Mouse (Mus musculus): ENCODE results near the gene Ccnd2.

Gene Ccnd2

DNA sequence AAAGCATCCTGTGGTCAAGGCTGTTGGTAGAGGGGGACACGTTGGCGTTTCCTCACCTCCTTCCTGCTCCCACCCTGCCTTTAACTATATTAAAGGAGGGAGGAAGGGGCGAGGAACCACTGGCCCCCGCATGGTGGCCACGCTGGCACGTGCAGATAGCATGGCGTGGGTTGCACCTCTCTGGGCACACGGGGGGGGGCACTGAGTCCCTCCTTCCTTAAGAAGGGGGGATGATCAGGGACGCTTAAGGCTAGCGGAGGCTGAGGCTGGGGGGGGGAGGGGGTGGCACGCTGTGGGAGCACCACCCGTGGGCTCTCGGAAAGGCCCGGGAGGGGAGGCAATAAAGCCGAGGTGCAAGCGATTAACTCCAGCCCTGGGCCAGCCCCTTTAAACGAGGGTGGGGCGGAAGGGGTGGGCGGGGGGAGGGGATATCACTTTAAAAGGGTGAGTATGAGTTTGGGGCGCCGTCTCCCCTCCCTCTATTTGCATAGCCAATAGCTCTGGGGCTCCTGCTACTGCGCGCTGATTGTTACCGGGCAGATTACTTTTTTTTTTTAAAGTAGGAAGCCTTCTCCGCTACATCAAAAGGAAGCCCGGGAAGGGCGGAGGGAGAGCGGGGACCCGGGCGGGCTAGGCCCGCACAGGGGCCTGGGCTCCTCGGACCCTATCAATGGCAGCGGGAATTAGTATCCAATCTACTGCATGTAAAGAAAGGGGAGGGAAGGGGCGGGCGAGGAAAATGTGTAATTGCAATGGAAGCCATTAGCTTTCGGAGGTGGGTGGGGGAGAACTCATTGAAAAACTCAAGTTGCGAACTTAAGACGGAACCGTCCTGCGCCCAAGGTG lies at the start of gene Ccnd2:
TSS of gene Ccnd2 (minus strand) at position 88 of the 846 bp plus-strand sequence.
- in situ Hi-C loops (cut with MboI; ENCODE audit: low sequenced_read_pairs): no loop called here

DNA sequence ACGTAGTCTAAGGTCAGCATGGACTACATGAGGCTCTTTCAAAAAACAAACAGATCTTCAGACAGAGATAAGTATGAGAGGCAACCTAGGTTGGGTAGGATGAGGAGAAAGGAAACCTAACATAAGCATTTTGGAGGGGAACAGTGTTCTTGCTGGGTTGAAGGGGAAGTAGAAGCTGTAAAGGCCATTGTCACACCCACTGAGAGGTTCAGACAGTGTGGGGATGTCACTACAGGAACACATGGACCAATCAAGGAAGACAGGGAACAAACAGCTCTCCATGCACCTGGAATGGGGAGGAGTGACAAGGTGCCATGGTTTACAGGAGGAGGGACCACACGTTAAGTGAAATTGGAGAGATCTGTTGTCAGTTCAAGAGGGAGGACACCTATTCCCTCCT lies 45.0 kb upstream of the Ccnd2 start:
- in situ Hi-C loops (cut with MboI; ENCODE audit: low sequenced_read_pairs): no loop called here

DNA sequence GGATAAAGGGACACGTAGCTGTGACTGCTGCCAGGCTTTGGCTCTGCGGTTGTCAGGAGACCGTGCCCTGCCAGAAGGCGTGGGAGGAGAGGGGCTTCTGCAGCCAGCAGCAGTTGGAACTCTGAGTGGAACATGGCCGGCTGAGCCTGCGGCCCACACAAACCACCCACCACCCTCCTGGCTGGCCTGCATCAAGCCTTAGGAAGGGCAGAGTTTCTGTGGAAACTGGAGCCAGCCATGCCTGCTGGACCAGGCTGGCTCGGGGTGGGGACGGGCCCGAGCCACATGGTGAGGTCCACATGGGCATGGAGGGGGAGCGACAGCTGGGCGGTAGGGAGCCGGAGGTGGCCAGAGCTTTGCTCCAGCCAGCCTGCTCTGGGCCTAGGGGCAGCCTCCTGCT lies 29.3 kb upstream of the Ccnd2 start:
- in situ Hi-C loops (cut with MboI; ENCODE audit: low sequenced_read_pairs): no loop called here

GRCm38 (mm10) chr6:127179056-127179759 lies 27.2 kb upstream of the Ccnd2 start:
- in situ Hi-C loops (cut with MboI; ENCODE audit: low sequenced_read_pairs): no loop called here

- in situ Hi-C loops (cut with MboI; ENCODE audit: low sequenced_read_pairs): no loop called here
Observed at GRCm38 (mm10) chr6:127177962-127178361, 26.0 kb upstream of the Ccnd2 start.

DNA sequence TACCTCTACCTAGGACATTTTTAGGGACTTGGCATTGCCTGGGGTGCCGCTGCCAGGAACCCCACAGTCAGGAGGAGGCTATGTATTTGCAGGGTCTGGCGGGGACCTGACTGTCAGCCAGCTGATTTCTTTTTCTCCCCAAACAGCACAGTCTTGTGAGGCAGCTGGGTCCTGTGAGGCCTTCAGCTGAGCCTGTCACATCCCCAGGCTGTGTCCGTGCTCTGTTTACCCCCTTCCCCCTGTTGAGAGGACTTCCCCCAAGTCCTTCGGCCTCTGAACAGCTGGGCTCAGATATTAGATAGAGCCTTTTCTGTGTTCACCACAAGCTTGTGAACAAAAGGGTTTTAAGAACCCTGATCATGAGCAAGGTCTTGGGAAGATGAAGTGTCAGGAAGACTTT lies 25.4 kb upstream of the Ccnd2 start:
- in situ Hi-C loops (cut with MboI; ENCODE audit: low sequenced_read_pairs): no loop called here

DNA sequence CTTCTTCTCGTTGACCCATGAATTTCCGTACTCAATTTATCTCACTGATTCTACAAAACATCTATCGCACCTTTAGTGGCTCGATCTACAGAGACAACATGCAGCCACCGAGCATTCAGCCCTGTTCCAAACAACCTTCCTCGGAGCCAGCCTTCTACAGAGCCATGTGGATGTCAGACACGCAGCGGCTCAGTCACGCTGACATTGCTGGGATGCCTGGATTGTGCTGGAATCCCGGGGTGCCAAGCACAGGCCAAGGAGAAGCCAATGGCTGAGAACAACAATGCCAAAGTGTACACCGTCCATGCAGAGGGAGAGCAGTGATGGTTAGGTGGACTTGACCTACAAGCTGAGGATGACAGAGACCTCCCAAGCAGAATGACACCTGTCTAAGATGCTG lies 20.5 kb upstream of the Ccnd2 start:
- in situ Hi-C loops (cut with MboI; ENCODE audit: low sequenced_read_pairs): no loop called here

- in situ Hi-C loops (cut with MboI; ENCODE audit: low sequenced_read_pairs): no loop called here
Observed at GRCm38 (mm10) chr6:127170734-127171133, 18.7 kb upstream of the Ccnd2 start.

GRCm38 (mm10) chr6:127165663-127166062 lies 13.7 kb upstream of the Ccnd2 start:
- in situ Hi-C loops (cut with MboI; ENCODE audit: low sequenced_read_pairs): no loop called here

DNA sequence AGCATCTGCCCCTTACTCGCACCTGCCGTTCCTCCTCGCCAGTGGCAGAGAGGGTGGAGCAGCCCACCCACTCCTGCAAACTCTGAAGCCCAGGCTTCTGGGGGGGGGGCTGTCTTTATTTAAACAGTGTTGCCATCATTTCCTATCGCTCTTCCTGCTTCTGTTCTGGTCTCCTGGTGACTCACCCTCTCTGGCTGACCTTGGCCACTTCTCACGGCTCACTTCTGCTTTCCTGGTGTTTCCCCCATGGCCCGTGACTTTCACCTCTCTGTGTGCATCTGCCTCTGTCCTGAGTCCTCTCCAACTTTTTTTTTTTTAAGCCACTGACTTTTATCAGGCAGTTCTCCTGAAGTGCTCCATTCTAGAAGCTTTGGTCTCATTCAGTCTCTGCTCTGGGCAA lies 10.8 kb upstream of the Ccnd2 start:
- in situ Hi-C loops (cut with MboI; ENCODE audit: low sequenced_read_pairs): no loop called here

- in situ Hi-C loops (cut with MboI; ENCODE audit: low sequenced_read_pairs): no loop called here
Observed at GRCm38 (mm10) chr6:127157321-127157720, 5.3 kb upstream of the Ccnd2 start.

DNA sequence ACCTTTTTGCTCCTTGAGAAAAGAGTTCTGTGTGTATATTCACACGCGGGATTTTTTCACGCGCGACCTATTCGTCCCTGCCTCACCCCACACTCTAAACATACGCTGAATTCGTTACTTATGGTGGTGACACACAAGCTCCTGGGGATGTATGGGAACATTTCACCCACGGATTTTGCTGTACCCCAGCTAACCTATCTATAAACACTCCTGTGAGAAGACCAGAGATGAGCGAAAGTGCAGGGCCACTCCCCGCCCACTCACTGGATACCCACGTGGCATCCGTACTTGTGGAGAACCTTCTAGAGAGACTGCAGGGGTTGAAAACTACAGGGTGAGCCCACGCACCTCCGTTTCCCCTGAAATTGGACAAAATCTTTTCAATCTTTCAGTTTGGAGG lies 3.5 kb upstream of the Ccnd2 start:
- in situ Hi-C loops (cut with MboI; ENCODE audit: low sequenced_read_pairs): no loop called here

DNA sequence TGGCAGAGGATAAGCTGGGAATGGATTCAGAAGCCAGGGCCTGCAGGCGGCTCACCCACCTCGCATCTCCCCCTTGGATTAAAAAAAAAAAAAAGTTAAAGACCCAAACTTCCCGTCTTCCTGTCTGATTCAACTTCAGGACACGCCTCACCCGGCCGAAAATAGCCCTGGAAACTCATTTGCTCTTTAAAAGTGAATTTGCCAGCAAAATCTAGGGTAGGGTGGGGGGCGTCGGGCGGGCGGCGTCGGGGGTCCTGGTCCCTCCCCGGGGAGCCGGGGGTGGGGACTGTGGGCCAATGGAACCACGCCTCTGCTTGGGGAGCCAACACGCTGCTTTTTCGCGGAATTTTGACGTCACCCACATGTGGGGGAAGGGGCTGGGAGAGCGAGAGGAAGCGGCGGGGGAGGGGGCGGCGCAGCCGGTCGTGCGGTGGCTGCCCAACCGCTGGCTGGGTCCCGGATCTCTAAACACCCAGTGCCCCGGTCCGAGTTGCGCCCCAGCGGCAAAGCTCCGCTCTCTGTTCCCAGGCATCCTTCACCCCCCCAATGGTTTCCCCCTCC lies 2.8 kb upstream of the Ccnd2 start:
- in situ Hi-C loops (cut with MboI; ENCODE audit: low sequenced_read_pairs): no loop called here

DNA sequence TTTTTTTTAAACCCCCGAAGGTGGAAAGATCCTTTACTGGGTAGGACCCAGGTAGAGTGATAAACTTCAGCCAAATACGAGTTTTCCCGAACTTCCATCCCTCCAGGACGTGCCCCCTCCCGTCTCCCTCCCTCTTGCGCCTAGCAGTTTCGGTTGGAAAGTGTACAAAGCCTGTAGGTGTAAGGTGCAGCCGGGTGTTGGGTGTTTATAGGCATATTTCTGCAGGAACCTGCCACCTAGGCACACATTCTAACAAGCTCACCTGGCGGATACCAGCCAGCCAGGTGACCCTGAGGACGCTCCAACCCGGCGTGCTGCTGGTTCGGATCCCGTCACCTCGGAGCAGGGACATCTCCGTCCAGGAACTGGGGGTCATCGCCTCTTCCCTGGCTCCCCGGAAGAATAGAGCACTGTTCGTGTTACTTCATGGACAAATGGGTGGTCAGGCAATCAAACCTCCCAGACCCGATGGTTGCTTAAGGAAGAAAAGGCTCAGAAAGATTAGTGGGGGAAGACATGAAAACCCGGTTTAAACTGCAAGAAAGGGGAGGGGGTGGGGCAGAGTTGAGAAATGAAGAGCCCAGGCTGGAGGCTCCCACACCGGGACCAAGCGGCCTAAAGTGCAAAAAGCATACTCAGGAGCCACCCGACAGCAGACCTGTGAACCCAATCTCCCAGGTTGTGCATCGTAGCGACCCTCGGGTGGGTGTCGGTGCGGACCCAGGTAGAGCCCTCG lies 2.1 kb upstream of the Ccnd2 start:
- in situ Hi-C loops (cut with MboI; ENCODE audit: low sequenced_read_pairs): no loop called here

GRCm38 (mm10) chr6:127153296-127153800 lies 1.4 kb upstream of the Ccnd2 start:
- in situ Hi-C loops (cut with MboI; ENCODE audit: low sequenced_read_pairs): no loop called here

GRCm38 (mm10) chr6:127151565-127152105 lies 358 bp downstream of the Ccnd2 start:
- in situ Hi-C loops (cut with MboI; ENCODE audit: low sequenced_read_pairs): no loop called here

DNA sequence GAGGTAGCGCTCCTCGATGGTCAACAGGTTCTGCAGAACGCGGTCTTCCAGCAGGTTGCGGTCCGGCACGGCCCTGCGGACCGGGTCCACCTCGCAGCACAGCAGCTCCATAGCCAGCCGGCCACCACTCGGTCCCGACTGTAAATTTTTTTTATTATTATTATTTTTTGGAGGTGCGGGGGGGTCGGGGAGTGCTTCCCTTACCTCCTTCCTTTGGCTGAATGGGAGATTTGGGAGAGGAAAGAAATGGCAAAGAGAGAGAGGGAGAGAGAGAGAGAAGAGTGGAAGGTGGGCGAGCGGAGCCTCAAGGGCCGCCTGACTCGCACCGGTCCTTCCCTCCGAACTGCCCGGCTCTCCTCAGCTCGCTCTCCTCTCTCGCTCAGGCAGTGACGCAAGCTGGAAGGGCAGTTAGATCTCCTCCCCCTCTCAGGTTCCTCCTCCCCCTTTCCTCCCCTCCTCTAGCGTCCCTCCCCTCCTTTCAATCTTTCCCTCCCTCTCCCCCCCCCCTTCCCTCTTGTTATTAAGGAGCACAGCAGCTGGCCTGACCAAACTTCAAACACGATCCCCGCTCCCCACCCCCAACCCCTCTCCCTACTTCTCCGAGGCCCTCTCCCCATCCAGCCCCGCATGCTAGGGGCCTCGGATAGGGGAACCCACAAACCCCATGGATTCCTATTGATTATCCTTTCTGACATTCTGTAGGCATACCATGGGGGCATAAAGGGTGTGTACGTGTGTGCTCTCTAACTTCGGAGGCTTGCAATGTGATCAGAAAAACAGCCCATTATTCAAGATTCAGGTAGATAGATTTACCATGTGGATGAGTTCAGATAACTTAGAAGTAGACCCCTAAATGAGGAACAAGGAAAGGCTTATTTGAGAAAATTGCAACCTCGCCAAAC lies 1.1 kb downstream of the Ccnd2 start:
- in situ Hi-C loops (cut with MboI; ENCODE audit: low sequenced_read_pairs): no loop called here

GRCm38 (mm10) chr6:127149944-127150662 lies 1.9 kb downstream of the Ccnd2 start:
- in situ Hi-C loops (cut with MboI; ENCODE audit: low sequenced_read_pairs): loop anchor here (10.0 kb wide), 1 partner anchor 205 kb away; no protein-coding TSS in a partner anchor

Data from CH12F3 (cell line).